Mouse (Mus musculus): ENCODE data around the gene Thrap3.
"Not testable (repeated sequence)": the region's sequence is repeated elsewhere in the genome, so short reads cannot be mapped to it uniquely, and the experiment has no call there.

Gene Thrap3

GRCm38 (mm10) chr4:126219540-126219939 is 17.0 kb upstream of the Thrap3 start:
- DNase-seq (ENCODE audit: low spot score in 2 of 2) = not testable (repeated sequence)

- no peak for DNase-seq (ENCODE audit: low spot score in 2 of 2)
These were observed 15.2 kb upstream of the Thrap3 start for GRCm38 (mm10) chr4:126217771-126218170.

DNA sequence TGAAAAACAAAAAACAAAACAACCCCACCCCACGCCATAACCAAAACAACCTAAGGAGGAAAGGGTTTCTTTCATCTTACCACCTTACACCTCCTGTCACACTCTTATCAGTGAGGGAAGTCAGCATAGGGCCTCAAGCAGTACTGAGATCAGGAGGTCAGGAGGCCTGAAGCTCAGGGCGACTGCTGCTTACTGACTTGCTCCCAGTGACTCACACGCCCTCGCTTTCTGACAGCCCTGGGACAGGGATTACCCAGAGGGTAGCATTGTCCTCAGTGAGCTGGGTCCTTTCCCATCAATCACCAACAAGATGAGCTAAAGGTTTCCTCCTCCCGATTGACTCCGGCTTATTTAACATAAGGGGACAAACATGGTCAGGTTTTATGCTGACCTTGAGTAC is 4.5 kb upstream of the Thrap3 start:
- DNase-seq (ENCODE audit: low spot score in 2 of 2) = no peak

GRCm38 (mm10) chr4:126205386-126205785 is 2.8 kb upstream of the Thrap3 start:
- DNase-seq (ENCODE audit: low spot score in 2 of 2) = no peak

- DNase-seq (ENCODE audit: low spot score in 2 of 2) = no peak
These were observed 2.2 kb upstream of the Thrap3 start for GRCm38 (mm10) chr4:126204661-126205230.

GRCm38 (mm10) chr4:126204016-126204415 is 1.5 kb upstream of the Thrap3 start:
- DNase-seq (ENCODE audit: low spot score in 2 of 2) = no peak

DNA sequence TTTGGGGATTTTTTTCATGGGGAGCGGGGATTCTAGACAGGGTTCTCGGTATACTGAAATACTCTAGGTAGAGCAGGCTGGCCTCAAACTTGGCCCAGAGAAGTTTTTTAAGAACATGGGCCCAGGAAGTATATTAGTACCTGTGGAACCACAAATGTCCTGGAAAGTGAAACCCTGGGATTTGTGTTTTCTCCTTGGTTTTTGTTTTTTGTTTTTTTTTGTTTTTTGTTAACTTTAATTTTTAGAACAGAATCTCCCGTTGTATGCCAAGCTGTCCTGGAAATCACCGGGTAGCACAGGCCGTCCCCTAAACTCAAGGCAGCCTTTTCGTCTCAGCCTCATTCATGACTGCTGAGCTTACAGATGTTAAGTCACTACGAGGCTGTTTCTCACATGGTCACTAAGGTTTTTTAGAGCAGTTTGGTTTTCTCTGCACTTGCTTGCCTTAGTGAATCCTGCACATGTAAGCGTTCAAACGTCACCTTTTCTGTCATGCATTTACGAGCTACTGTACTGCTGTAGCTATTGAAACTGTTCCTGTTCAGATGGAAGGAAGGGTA is 856 bp upstream of the Thrap3 start:
- DNase-seq (ENCODE audit: low spot score in 2 of 2) = no peak

GRCm38 (mm10) chr4:126201514-126202302 is 852 bp downstream of the Thrap3 start:
- DNase-seq (ENCODE audit: low spot score in 2 of 2) = peak in 1 of 2 experiments; percentile 26

DNA sequence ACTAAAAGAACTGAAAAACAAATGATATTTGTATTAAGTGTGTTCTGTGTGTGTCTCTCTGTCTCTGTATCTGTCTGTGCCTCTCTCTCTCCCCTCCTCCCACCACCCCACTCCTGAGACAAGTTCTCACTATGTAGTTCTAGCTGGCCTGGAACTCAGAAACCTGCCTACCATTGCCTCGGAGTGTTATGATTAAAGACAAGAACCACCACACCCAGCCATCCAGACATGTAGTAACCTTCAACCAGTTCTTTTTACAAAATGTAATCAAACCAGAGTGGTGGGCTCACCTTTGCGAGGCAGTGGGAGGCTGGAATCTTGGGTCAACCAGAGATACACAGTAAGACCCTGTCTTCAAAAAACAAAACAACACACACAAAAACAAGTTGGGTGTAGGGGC is 1.9 kb downstream of the Thrap3 start:
- no peak for DNase-seq (ENCODE audit: low spot score in 2 of 2)

DNA sequence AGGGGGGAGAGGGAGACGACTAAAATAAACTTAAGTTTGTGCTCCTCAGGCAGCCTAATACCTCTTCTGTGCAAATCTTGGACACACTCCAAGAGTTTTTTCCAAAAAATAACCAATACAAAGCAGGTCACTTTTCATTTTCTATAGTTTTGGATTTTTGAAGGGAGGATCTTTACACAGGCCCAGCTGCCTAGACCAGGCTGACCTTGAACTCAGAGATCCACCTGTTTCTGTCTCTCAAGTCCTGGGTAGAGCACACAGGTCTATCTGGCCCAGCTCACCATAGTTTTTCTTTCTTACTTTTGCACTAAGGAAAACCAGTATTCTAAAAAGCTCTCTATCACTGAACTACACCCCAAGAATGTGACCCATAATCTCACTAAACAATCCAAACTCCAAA is 2.5 kb downstream of the Thrap3 start:
- no peak for DNase-seq (ENCODE audit: low spot score in 2 of 2)

- no peak for DNase-seq (ENCODE audit: low spot score in 2 of 2)
These were observed 3.0 kb downstream of the Thrap3 start for GRCm38 (mm10) chr4:126199556-126199955.

- no peak for DNase-seq (ENCODE audit: low spot score in 2 of 2)
These were observed 5.1 kb downstream of the Thrap3 start for GRCm38 (mm10) chr4:126197485-126197884.

DNA sequence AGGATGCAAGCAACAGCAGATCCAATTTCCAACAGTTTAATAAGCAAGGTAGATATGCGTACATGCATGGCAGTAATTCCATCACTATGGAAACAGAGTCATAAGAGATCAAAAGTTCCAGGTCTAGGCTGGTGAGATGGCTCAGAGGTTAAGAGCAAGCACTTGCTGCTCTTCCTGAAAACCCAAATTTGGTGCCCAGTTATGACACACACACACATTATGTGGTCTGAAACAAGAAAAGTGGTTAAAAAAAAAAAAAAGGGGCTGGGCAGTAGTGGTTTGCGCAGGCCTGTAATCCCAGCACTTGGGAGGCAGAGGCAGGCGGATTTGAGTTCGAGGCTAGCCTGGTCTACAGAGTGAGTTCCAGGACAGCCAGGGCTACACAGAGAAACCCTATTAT is 7.6 kb downstream of the Thrap3 start:
- DNase-seq (ENCODE audit: low spot score in 2 of 2) = no peak

- DNase-seq (ENCODE audit: low spot score in 2 of 2) = no peak
These were observed 8.3 kb downstream of the Thrap3 start for GRCm38 (mm10) chr4:126194216-126194615.

DNA sequence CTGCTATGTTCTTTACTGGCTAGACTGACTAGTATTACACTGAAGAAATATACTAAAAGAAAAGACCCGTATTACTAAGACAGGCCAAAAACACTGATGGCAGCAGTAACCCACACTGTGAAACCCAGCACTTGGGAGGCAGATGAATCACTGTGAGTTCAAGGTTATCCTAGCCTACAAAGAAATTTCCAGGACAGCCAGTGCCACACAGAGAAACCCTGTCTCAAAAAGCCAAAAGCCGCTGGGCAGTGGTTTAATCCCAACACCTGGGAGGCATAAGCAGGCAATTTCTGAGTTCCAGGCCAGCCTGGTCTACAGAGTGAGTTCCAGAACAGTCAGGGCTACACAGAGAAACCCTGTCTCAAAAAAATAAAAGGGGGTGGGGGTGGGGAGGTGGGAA is 11.9 kb downstream of the Thrap3 start:
- DNase-seq (ENCODE audit: low spot score in 2 of 2) = no peak

GRCm38 (mm10) chr4:126187096-126187495 is 15.5 kb downstream of the Thrap3 start:
- DNase-seq (ENCODE audit: low spot score in 2 of 2) = no peak

DNA sequence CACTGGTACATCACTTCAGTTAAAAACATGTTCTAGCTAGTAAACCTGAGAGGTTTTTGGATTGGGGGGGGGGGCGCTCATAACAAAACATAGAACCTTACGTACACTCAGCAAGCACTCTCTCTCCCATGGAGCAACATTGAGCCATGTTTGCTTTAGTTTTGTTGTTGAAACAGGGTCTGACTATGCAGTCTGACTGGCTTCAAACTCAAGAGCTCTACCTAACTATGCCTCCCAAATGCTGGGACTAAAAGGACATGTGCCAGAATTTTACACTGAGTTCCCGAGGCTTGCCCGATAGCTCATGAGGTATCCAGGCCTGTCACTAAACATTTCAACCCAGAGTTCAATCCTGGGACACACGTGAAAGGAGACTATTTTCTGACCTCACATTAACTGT is 19.5 kb downstream of the Thrap3 start:
- no peak for DNase-seq (ENCODE audit: low spot score in 2 of 2)

- DNase-seq (ENCODE audit: low spot score in 2 of 2) = peak; percentile 47 to 49
These were observed 21.2 kb downstream of the Thrap3 start for GRCm38 (mm10) chr4:126181170-126181957.

DNA sequence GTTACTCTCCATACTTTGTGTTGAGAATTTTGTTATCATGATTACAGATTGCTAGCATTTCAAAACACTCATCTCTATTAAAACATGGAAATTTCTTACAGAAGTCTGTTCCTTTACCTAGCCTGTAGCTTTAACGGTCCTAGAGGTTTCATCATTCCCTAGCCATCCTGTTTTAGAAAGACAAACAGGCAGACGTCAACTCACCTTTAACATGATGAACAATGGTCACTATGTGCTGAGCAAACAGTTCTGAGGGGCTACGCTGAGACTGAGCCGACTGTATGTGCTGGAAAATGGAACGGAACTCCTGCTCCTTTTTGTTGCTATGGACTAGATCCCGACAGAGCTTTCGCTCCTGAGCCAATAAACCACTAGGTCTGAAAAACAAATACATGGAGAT is 26.6 kb downstream of the Thrap3 start:
- DNase-seq (ENCODE audit: low spot score in 2 of 2) = not testable (repeated sequence)

DNA sequence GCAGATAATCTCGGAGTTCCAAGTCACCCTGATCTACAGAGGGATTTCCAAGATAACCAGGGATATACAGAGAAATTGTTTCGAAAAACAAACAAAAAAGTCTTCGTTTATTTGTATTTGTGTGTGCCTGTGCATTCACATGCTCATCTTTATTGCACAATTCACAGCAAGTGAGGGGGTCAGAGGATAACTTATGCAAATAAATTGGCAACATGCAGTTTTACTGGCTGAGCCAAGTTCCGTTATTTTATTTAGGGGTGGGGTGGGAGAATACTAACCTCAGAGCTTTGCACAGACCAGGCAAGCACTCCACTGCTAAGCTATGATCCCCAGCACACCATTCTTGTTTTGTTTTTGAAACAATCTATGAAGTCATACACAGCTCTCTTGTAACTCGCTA is 28.8 kb downstream of the Thrap3 start:
- no peak for DNase-seq (ENCODE audit: low spot score in 2 of 2)

DNA sequence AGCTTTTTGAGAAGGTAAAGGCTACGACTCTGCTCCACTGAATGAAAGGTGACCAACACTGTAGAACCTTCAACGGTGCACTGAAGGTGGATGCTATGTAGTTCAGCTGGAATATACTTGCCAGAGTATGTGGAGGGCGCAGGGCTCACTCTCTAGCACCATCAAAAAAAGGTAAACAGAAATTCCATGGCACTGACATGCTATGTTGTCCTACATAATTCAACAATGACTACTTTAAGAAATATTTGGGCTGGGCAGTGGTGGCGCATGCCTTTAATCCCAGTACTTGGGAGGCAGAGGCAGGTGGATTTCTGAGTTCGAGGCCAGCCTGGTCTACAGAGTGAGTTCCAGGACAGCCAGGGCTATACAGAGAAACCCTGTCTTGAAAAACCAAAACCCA is 31.8 kb downstream of the Thrap3 start:
- not testable (repeated sequence) for DNase-seq (ENCODE audit: low spot score in 2 of 2)

- DNase-seq (ENCODE audit: low spot score in 2 of 2) = no peak
These were observed 33.7 kb downstream of the Thrap3 start for GRCm38 (mm10) chr4:126168851-126169250.
